ENCODE assay signal across 9 mouse cellular contexts in the genomic region with DNA sequence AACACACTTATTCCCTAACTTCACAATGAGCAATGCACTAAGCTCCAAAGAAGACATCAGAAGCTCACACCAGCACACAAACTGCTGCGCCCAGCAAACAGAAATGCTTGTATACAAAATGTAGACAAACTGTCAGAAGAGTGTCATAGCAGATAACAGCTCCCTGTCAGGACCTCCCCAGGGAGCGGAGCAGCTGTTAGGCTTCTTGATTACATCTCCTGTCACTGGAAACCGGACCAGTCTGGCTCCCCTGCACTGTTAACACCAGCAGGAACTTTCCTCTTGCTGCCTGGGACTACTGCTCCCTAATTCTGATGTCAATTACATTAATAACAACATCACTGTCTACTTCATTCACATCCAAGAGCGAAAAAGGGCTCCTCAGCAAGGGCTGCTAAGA. TPM values are rescaled to one million over a fixed set of nuclear protein-coding genes. Genes with fewer than 3 reads are reported as not detected.
DNase-seq lines count a peak whose midpoint lies in the region; ATAC-seq and TF ChIP-seq lines count a peak whose summit lies in the region.
"Had no signal": no experiment of that assay in that cellular context is flagged by ENCODE, and none has a peak within 500 bp of the region (broad histone marks: within the 10 kb centered on the region; RNA-seq: fewer than 3 reads in every experiment).

No protein-coding gene starts in this region.

- WGBS in hindbrain, embryonic 12.5 days, result 61% methylated on average over 4 of the region's 4 CpGs

- no peaks in the 10 kb centered on the region for H3K9me3 ChIP-seq in hindbrain, embryonic 12.5 days (replicated peaks)
- H3K9me3 ChIP-seq: heart, embryonic 10.5 days had no signal

- H3K4me3 ChIP-seq in hindbrain, embryonic 12.5 days, result no peak overlapping the region
- H3K4me3 ChIP-seq in myocyte, result no peak overlapping the region
- H3K4me3 ChIP-seq: heart, embryonic 10.5 days had no signal

- no peaks in the 10 kb centered on the region for H3K79me2 ChIP-seq in myocyte (ENCODE audit: control insufficient read depth, insufficient read depth)

- no peak overlapping the region for H3K27ac ChIP-seq in hindbrain, embryonic 12.5 days
- H3K27ac ChIP-seq: heart, embryonic 10.5 days had no signal

- ATAC-seq in hindbrain, embryonic 12.5 days (ENCODE audit: low FRiP score), result peak; percentile 87

- no peaks in the 10 kb centered on the region for H3K27me3 ChIP-seq in hindbrain, embryonic 12.5 days
- no peaks in the 10 kb centered on the region for H3K27me3 ChIP-seq in myocyte (ENCODE audit: control insufficient read depth, insufficient read depth, insufficient read length)

- H3K4me1 ChIP-seq in hindbrain, embryonic 12.5 days, result peaks cover 5% of the 10 kb centered on the region

- TF ChIP-seq POLR2A in myocyte (IDR thresholded peaks at IDR 0.05; ENCODE audit: insufficient read length, low read depth), result no peak

- no peak overlapping the region for H3K4me2 ChIP-seq in hindbrain, embryonic 12.5 days (replicated peaks)
- no peak overlapping the region for H3K4me2 ChIP-seq in myocyte (ENCODE audit: low read depth)

- H3K36me3 ChIP-seq in hindbrain, embryonic 12.5 days, result no peaks in the 10 kb centered on the region
- H3K36me3 ChIP-seq in myocyte (ENCODE audit: control insufficient read depth, insufficient read depth), result peaks cover 3% of the 10 kb centered on the region

- no peak overlapping the region for H3K9ac ChIP-seq in hindbrain, embryonic 12.5 days

- peak; percentile 14 to 20 for DNase-seq in gastrocnemius, adult 8-10 months (ENCODE audit: low spot score in 2 of 2)
- no peak for DNase-seq in gastrocnemius, postnatal 10 days
- DNase-seq in lung, postnatal 10 days, result peak; percentile 44
- no peak for DNase-seq in lung, postnatal 25 days (ENCODE audit: low spot score)
- DNase-seq in right cerebral cortex, postnatal 4 days, result no peak
- DNase-seq in frontal cortex, postnatal 10 days (ENCODE audit: low spot score in 2 of 2), result no peak

- no peak overlapping the region for H3ac ChIP-seq in myocyte (ENCODE audit: control insufficient read depth, insufficient read length)

TF ChIP-seq in myocyte, 11 proteins besides CTCF, POLR2A, EP300 and RAD21:
- TF ChIP-seq TCF12 (IDR thresholded peaks at IDR 0.05; ENCODE audit: insufficient read depth, poor library complexity, severe bottlenecking), result no peak
- peak in 1 of 3 experiments; percentile 52 for TF ChIP-seq MYOG (IDR thresholded peaks at IDR 0.05; ENCODE audit: control insufficient read depth in 1 of 3, insufficient read depth in 1 of 3, insufficient read length in 2 of 3, low read depth in 2 of 3)
- peak in 2 of 3 experiments; percentile 33 to 59 for TF ChIP-seq MYOD1 (IDR thresholded peaks at IDR 0.05; ENCODE audit: control insufficient read depth in 1 of 3, insufficient read length in 2 of 3, low read depth in 2 of 3)
- TF ChIP-seq CEBPB (IDR thresholded peaks at IDR 0.05; ENCODE audit: insufficient read depth, poor library complexity, severe bottlenecking), result no peak
- TF ChIP-seq E2F4 (IDR thresholded peaks at IDR 0.05; ENCODE audit: insufficient read depth), result no peak

RNA-seq across cellular contexts. Expression of gene Zdhhc21, which starts 44.5 kb away (rescaled TPM):
- total RNA-seq in gastrocnemius, adult 8-10 months (2022), result 10 to 100 TPM; 10.1 to 15.2 (median 12.1) TPM
- total RNA-seq in gastrocnemius, postnatal 10 days (2021), result 10 to 100 TPM; 11.3 to 12.4 TPM
- 20.2 and 22.4 TPM in 2 replicates for polyA plus RNA-seq in hindbrain, embryonic 12.5 days (2016; fragmentation: Nextera tagmentation; extraction: Ambion mirVana)
- 3.1 TPM for polyA plus RNA-seq in myocyte (2012; fragmentation: generic; extraction: Trizol)

Comparison
In these comparisons a context has a peak if more than half of its experiments do, and no peak if none do; other contexts are left out.
1. DNase-seq: peak in gastrocnemius, adult 8-10 months (2 of 2) and lung, postnatal 10 days (single experiment); none in gastrocnemius, postnatal 10 days (single experiment), lung, postnatal 25 days (single experiment), right cerebral cortex, postnatal 4 days (single experiment) and frontal cortex, postnatal 10 days (0 of 2).